Mouse (Mus musculus) liver, embryonic 16.5 days (tissue): Measurements from ENCODE around the gene Gdpgp1. TPM values are rescaled to one million over a fixed set of nuclear protein-coding genes. Genes with fewer than 3 reads are reported as not detected.

ENCODE experiments used
- ATAC-seq: fragments of 200-750 bp; cut with Nextera tagmentation; 2 replicates; pipeline ENCODE4 v1.8.0; 2017; ENCODE audit warnings: low read depth, mild to moderate bottlenecking, moderate number of reproducible peaks, moderate library complexity
- H3K27ac ChIP-seq: fragments of 300-500 bp; sonication (generic); 2 replicates; pipeline ENCODE4 v1.5.1; 2014; ENCODE audit warnings: mild to moderate bottlenecking, low read length
- H3K27me3 ChIP-seq: fragments of 300-500 bp; sonication (generic); 2 replicates; pipeline ENCODE4 v1.6.1; 2014; ENCODE audit warnings: low read depth, low read length, mixed read lengths; ENCODE audit not compliant: control insufficient read depth, insufficient read depth
- H3K36me3 ChIP-seq: fragments of 300-500 bp; sonication (generic); 2 replicates; pipeline ENCODE4 v1.6.1; 2014; ENCODE audit warnings: mild to moderate bottlenecking; ENCODE audit not compliant: control insufficient read depth, insufficient read depth
- H3K4me1 ChIP-seq: fragments of 300-500 bp; sonication (generic); 2 replicates; pipeline ENCODE4 v1.6.1; 2014; ENCODE audit warnings: low read depth, low read length, mixed read lengths; ENCODE audit not compliant: control insufficient read depth
- H3K4me2 ChIP-seq: fragments of 300-500 bp; sonication (generic); 2 replicates; pipeline ENCODE4 v1.6.1; 2014; ENCODE audit warnings: low read depth, low read length, mixed read lengths
- H3K4me3 ChIP-seq: fragments of 300-500 bp; sonication (generic); 2 replicates; pipeline ENCODE4 v1.5.1; 2014; ENCODE audit warnings: low read depth, mild to moderate bottlenecking, low read length
- H3K9ac ChIP-seq: fragments of 300-500 bp; sonication (generic); 2 replicates; pipeline ENCODE4 v1.6.1; 2014; ENCODE audit warnings: low read depth, low read length
- H3K9me3 ChIP-seq: fragments of 300-500 bp; sonication (generic); replicated peaks from 2 replicates; pipeline ENCODE4 v1.6.1; 2016; ENCODE audit warnings: low read length; ENCODE audit not compliant: control insufficient read depth
- WGBS: fragments of 180-500 bp; shearing (Covaris S2); extraction: QIAGEN DNeasy Blood & Tissue Kit; methylation state at CpG from one replicate; pipeline ENCODE4 v1.1.7; 2014; ENCODE audit not compliant: insufficient replicate concordance; 5-methylcytosine and 5-hydroxymethylcytosine counted together
- polyA plus RNA-seq: library from polyadenylated mRNA; unstranded; fragments of >200 nt; fragmentation: Nextera tagmentation; extraction: Ambion mirVana; gene quantifications from 2 replicates; pipeline ENCODE4 v1.2.1, GENCODE M21; 2015

The Gdpgp1 gene
- polyA plus RNA-seq, 1 experiment from 2014 or later: 1.5 TPM

DNA sequence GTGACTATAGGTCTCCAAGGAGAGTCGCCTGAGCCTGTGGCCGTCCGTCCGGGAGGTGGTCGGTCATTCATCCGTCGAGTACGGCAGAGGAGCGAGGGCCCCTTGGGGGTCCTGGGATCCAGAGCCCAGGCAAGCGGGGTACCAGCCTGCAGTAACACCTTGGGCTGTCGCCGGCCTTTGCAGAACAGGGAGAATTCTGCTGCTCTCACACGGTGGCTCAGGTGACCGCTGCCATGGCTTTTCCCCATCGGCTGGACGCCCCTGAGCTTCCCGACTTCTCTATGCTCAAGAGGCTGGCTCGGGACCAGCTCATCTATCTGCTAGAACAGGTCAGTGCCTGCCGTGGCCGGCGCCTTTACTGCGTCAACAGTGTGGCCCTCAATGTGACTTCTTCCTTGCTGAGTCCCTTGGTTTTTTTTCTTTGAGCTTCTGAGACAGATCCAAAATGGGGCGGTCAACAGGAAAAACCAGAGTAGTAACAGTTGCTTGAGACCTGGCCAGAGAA, 37.1 kb downstream of the Gdpgp1 start:
- no peaks in the 10 kb centered on the region for H3K9me3 ChIP-seq
- no peaks in the 10 kb centered on the region for H3K27me3 ChIP-seq
- under 1% methylated on average over 23 of the region's 23 CpGs for WGBS
- peak overlapping the region; percentile 76 for H3K9ac ChIP-seq
- H3K4me2 ChIP-seq: peak overlapping the region; percentile 81
- peak overlapping the region; percentile 55 for H3K27ac ChIP-seq
- H3K4me1 ChIP-seq: peaks cover 20% of the 10 kb centered on the region
- peaks cover 26% of the 10 kb centered on the region for H3K36me3 ChIP-seq
- peak; percentile 56 for ATAC-seq
- peak overlapping the region; percentile 80 for H3K4me3 ChIP-seq

- H3K4me2 ChIP-seq: no peak overlapping the region
- no peak overlapping the region for H3K4me3 ChIP-seq
- no peak overlapping the region for H3K27ac ChIP-seq
- H3K9ac ChIP-seq: no peak overlapping the region
- peaks cover 18% of the 10 kb centered on the region for H3K4me1 ChIP-seq
- H3K9me3 ChIP-seq: no peaks in the 10 kb centered on the region
- ATAC-seq: no peak
- 70% methylated on average over 2 of the region's 2 CpGs for WGBS
- peaks cover 16% of the 10 kb centered on the region for H3K36me3 ChIP-seq
- H3K27me3 ChIP-seq: no peaks in the 10 kb centered on the region
Measured at GRCm38 (mm10) chr7:80273456-80273855, 40.8 kb downstream of the Gdpgp1 start.

DNA sequence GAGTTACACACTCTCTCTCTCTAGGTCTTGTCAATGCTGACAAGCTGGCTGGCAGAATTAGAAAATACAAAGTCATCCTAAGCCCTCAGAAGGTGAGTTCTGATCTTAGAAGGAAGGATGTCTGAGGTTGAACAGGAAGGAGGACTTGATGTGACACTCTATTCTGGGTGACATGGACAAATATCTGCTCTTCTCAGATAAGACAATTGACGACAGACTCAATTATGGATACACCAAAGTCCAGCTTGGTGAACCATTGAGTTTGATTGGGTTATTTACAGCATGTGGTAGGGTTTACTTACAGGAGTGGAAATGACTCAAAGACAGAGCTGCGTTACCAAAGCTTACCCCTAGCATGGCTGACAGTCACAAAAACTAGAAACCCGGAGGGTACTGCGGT, 43.7 kb downstream of the Gdpgp1 start:
- ATAC-seq: no peak
- Histone ChIP-seq H3K4me1 (no peaks in the 10 kb centered on the region), H3K9me3 (no peaks in the 10 kb centered on the region), H3K36me3 (peaks cover 16% of the 10 kb centered on the region), H3K4me3 (no peak overlapping the region), H3K27me3 (no peaks in the 10 kb centered on the region), H3K4me2 (no peak overlapping the region), H3K27ac (no peak overlapping the region), H3K9ac (no peak overlapping the region)
- 52% methylated on average over 4 of the region's 4 CpGs for WGBS

DNA sequence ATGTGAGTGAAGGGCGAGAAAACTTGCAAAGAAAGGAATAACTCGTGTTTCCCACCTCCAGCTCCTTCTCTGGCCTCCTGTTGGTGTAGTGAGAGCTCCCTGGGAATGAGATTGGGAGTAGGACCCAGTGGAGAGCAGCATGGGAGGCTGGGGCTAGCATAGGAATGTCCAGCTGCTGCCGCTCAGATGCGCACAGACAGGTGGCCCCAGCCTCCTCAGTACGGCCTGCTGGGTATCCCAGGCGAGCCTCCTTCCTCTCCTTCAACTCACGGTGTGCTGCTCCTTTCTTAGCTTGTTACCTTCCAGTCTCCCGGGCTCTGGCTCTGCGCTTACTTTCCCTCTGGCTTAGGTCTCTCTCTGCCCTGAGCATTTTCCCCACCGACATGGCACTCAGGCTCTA, 47.4 kb downstream of the Gdpgp1 start:
- Histone ChIP-seq H3K4me1 (peaks cover 10% of the 10 kb centered on the region), H3K4me2 (no peak overlapping the region), H3K27ac (no peak overlapping the region), H3K9me3 (no peaks in the 10 kb centered on the region), H3K9ac (no peak overlapping the region), H3K4me3 (no peak overlapping the region), H3K27me3 (no peaks in the 10 kb centered on the region), H3K36me3 (peaks cover 8% of the 10 kb centered on the region)
- no peak for ATAC-seq
- WGBS: 82% methylated on average over 10 of the region's 10 CpGs

- no peak overlapping the region for H3K9ac ChIP-seq
- H3K4me2 ChIP-seq: no peak overlapping the region
- ATAC-seq: no peak
- peaks cover 10% of the 10 kb centered on the region for H3K4me1 ChIP-seq
- no peaks in the 10 kb centered on the region for H3K9me3 ChIP-seq
- 59% methylated on average over 2 of the region's 2 CpGs for WGBS
- peaks cover 10% of the 10 kb centered on the region for H3K36me3 ChIP-seq
- no peak overlapping the region for H3K27ac ChIP-seq
- H3K4me3 ChIP-seq: no peak overlapping the region
- no peaks in the 10 kb centered on the region for H3K27me3 ChIP-seq
Measured at GRCm38 (mm10) chr7:80280998-80281397, 48.3 kb downstream of the Gdpgp1 start.

DNA sequence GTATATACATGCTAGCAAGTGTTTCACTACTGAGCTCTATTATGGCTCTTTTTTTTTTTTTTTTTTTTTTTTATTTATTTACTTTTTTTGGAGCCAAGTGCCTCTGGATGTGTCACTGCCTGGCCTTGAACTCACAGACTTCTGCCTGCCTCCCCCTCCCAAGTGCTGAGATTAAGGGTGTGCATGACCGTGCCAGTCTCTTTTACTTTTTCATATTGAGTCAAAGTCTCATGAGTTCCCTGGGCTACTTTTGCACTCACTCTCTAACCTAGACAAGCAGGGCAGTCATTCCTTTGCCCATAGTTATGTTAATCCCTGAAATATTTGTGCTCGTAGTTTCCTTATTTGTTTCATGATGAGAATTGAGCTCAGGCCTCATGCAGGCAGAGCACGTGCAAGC, 49.0 kb downstream of the Gdpgp1 start:
- no peak for ATAC-seq
- Histone ChIP-seq H3K4me1 (peaks cover 11% of the 10 kb centered on the region), H3K4me2 (no peak overlapping the region), H3K9ac (no peak overlapping the region), H3K27me3 (no peaks in the 10 kb centered on the region), H3K4me3 (no peak overlapping the region), H3K9me3 (no peaks in the 10 kb centered on the region), H3K36me3 (peaks cover 8% of the 10 kb centered on the region; the same call in 1 of the 2 replicates), H3K27ac (no peak overlapping the region)
- whole genome bisulfite sequencing: 75% methylated on average over 3 of the region's 3 CpGs

DNA sequence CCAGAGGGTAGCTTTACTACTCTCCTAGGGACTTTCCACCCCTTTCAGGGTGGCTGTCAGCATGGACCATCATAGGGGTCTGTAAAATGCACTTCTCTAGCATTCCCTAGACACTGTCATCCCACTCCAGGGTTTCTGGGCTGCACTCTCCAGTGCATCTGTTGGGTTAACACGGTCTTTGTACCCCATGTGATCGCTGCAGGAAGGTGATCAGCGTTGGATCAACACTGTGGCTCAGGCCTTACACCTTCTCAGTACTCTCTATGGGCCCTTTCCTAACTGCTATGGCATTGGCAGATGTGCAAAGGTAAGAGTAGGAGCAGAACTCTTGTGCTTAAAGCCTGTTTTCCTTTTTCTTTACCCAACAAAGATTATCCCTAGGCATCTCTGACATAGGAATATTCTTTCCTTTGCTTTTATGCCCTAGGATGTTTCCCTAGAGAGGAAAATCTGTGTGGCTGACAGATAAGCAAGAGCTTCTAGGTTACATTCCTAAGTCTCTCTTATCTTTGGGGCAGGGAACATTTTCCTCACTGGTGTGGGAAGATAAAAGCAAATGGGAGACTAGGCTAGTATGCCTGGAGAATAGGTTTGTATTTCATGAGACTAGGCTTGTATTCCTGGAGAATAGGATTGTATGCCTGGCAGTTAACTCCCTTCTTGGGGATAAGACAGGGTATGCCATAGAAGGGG, 50.7 kb downstream of the Gdpgp1 start:
- peaks cover 12% of the 10 kb centered on the region for H3K36me3 ChIP-seq
- H3K9me3 ChIP-seq: no peaks in the 10 kb centered on the region
- WGBS: 61% methylated on average over 3 of the region's 3 CpGs
- peak; percentile 80 for ATAC-seq
- no peak overlapping the region for H3K9ac ChIP-seq
- peaks cover 13% of the 10 kb centered on the region for H3K4me1 ChIP-seq
- 0 out of 2 replicates have a peak overlapping the region, but pooled peaks have one; percentile 1 for H3K27ac ChIP-seq
- no peaks in the 10 kb centered on the region for H3K27me3 ChIP-seq
- no peak overlapping the region for H3K4me2 ChIP-seq
- no peak overlapping the region for H3K4me3 ChIP-seq

- Histone ChIP-seq H3K27me3 (no peaks in the 10 kb centered on the region), H3K4me3 (no peak overlapping the region), H3K9ac (no peak overlapping the region), H3K36me3 (peaks cover 12% of the 10 kb centered on the region), H3K4me1 (peaks cover 13% of the 10 kb centered on the region), H3K27ac (no peak overlapping the region; the same call in 1 of the 2 replicates), H3K9me3 (no peaks in the 10 kb centered on the region), H3K4me2 (no peak overlapping the region)
- 74% methylated on average over 5 of the region's 5 CpGs for WGBS
- no peak for ATAC-seq
Measured at GRCm38 (mm10) chr7:80284391-80284790, 51.7 kb downstream of the Gdpgp1 start.

DNA sequence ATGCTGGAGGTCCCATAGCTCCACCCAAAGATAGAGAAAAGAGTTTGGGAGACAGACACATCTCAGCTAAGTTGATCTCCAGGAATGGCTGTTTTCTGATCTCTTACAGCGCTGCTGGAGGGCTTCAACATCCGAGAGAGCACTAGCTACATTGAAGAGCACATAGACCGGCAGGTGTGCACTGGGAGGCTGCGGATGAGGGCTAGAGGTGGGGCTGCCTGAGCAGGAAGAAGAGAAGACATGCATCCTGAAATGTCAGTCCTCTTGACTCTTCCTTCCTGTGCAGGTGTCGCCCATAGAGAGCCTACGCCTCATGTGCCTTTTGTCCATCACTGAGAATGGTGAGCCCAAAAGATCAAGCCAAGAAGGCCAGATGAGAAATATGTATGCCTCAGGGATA, 53.1 kb downstream of the Gdpgp1 start:
- Histone ChIP-seq H3K4me2 (no peak overlapping the region), H3K4me3 (no peak overlapping the region), H3K27me3 (no peaks in the 10 kb centered on the region), H3K9ac (no peak overlapping the region), H3K4me1 (peaks cover 13% of the 10 kb centered on the region), H3K36me3 (peaks cover 12% of the 10 kb centered on the region), H3K9me3 (no peaks in the 10 kb centered on the region), H3K27ac (no peak overlapping the region)
- 78% methylated on average over 6 of the region's 6 CpGs for WGBS
- ATAC-seq: no peak
